Mouse (Mus musculus) intestine, postnatal 0 days (tissue): ENCODE results near the gene Cyp2d34. TPM values are rescaled to one million over a fixed set of nuclear protein-coding genes. Genes with fewer than 3 reads are reported as not detected.

Experiments
- ATAC-seq: fragments of 200-750 bp; cut with Nextera tagmentation; 2 replicates; pipeline ENCODE4 v1.8.0; 2017; ENCODE audit warnings: mild to moderate bottlenecking, moderate TSS enrichment, moderate library complexity
- H3K27ac ChIP-seq: fragments of 300-500 bp; sonication (generic); 2 replicates; pipeline ENCODE4 v1.5.1; 2014; ENCODE audit warnings: mild to moderate bottlenecking, low read depth, low read length, moderate library complexity
- H3K27me3 ChIP-seq: fragments of 300-500 bp; sonication (generic); replicated peaks from 2 replicates; pipeline ENCODE4 v1.6.1; 2014; ENCODE audit warnings: low read length, mixed read lengths; ENCODE audit not compliant: control insufficient read depth, insufficient read depth
- H3K36me3 ChIP-seq: fragments of 300-500 bp; sonication (generic); 2 replicates; pipeline ENCODE4 v1.6.1; 2014; ENCODE audit warnings: mild to moderate bottlenecking, moderate library complexity; ENCODE audit not compliant: control insufficient read depth, insufficient read depth
- H3K4me1 ChIP-seq: fragments of 300-500 bp; sonication (generic); replicated peaks from 2 replicates; pipeline ENCODE4 v1.6.1; 2014; ENCODE audit warnings: antibody characterized with exemption, low read length, mixed read lengths; ENCODE audit not compliant: control insufficient read depth, insufficient read depth
- H3K4me2 ChIP-seq: fragments of 300-500 bp; sonication (generic); replicated peaks from 2 replicates; pipeline ENCODE4 v1.6.1; 2014; ENCODE audit warnings: low read depth, mild to moderate bottlenecking, moderate library complexity
- H3K4me3 ChIP-seq: fragments of 300-500 bp; sonication (generic); 2 replicates; pipeline ENCODE4 v1.5.1; 2014; ENCODE audit warnings: low read depth, low read length
- H3K9ac ChIP-seq: fragments of 300-500 bp; sonication (generic); 2 replicates; pipeline ENCODE4 v1.6.1; 2014; ENCODE audit warnings: mild to moderate bottlenecking, low read depth, low read length
- H3K9me3 ChIP-seq: fragments of 300-500 bp; sonication (generic); 2 replicates; pipeline ENCODE4 v1.6.1; 2016; ENCODE audit warnings: mixed run types; ENCODE audit not compliant: control insufficient read depth
- CTCF ChIP-seq: sonication (generic); IDR thresholded peaks from 2 replicates; pipeline ENCODE4 v1.5.1; 2016; ENCODE audit warnings: low read depth, mild to moderate bottlenecking, control low read depth, antibody characterized with exemption, moderate library complexity
- WGBS: fragments of 180-500 bp; shearing (Covaris S2); extraction: QIAGEN DNeasy Blood & Tissue Kit; methylation state at CpG from one replicate; pipeline ENCODE4 v1.1.7; 2014; 5-methylcytosine and 5-hydroxymethylcytosine counted together
- polyA plus RNA-seq: library from polyadenylated mRNA; unstranded; fragments of >200 nt; fragmentation: Nextera tagmentation; extraction: Ambion mirVana; gene quantifications from 2 replicates; pipeline ENCODE4 v1.2.1, GENCODE M21; 2015

Cyp2d34 gene
- polyA plus RNA-seq: 0.22 and 0.30 TPM in 2 replicates

DNA sequence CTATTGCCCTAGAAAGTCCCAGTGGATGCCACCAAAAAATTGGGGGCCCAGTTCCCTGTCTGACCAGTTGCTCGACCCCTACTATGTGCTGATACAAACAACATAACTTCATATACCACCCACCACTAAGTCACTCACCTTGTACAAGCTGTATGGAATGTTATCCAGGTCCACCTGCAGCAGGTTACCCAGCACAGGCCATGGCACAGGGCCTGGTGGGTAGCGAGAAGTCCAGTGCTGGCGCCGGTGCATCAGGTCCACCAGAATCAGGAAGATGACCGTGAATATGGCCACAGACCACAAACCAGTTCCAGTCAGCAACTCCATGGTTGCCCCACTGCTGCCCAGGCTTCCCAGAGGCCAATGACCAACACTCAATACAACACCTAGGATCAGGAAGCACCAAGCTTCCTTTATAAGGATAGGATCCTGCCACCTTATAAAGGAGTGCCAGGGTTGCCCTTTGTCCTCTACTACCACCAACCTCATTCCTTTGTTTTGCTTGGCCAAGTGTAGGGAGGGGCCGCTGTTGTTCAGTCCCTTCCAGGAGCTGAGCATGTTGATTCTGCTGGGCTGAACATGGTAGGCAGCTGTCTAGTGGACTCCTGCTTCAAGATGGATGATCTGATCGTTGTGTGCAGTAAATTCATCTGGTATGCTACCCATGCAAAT, at the start of gene Cyp2d34:
TSS of gene Cyp2d34 (minus strand) at position 416 of the 672 bp plus-strand sequence.
- H3K9ac ChIP-seq: no peak within 1 kb of the TSS
- peaks cover 7% of the 10 kb centered on the region; the same call in 1 of the 2 replicates for H3K4me1 ChIP-seq
- no peak within 1 kb of the TSS for H3K4me3 ChIP-seq
- H3K4me2 ChIP-seq: no peak within 1 kb of the TSS
- H3K36me3 ChIP-seq: no peaks in the 10 kb centered on the region
- no peak within 1 kb of the TSS for H3K27ac ChIP-seq
- H3K27me3 ChIP-seq: no peaks in the 10 kb centered on the region; the same call in 1 of the 2 replicates
- no peak for TF ChIP-seq CTCF
- H3K9me3 ChIP-seq: no peaks in the 10 kb centered on the region
- peak; percentile 62; the same call in 1 of the 2 replicates for ATAC-seq
- 87% methylated on average over 7 of the region's 7 CpGs for WGBS

DNA sequence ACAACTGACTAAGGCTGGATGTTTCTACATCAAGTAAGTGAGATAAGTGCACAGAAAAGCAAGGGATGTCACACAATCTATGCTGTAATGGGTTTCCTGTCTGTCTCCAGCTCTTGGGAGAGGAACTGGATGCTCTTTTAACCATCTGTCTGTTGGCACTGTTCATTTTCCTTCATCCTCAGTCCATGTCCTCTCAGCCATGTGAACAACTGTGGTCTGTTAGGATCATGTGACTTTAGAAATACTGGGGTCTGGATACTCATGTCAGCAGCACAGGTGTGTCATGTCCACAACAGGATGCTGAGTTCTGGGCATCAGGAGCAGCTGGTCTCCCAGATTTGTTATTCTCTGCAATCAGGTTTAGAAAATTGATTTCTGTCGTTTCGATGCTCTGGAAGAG, 35.6 kb upstream of the Cyp2d34 start:
- H3K9ac ChIP-seq: no peak overlapping the region
- ATAC-seq: no peak
- no peak overlapping the region for H3K27ac ChIP-seq
- no peaks in the 10 kb centered on the region for H3K4me1 ChIP-seq
- WGBS: 73% methylated on average over 2 of the region's 2 CpGs
- H3K36me3 ChIP-seq: no peaks in the 10 kb centered on the region
- no peaks in the 10 kb centered on the region for H3K9me3 ChIP-seq
- H3K27me3 ChIP-seq: peaks cover 19% of the 10 kb centered on the region; the same call in 1 of the 2 replicates
- no peak overlapping the region for H3K4me2 ChIP-seq
- no peak for TF ChIP-seq CTCF
- no peak overlapping the region for H3K4me3 ChIP-seq

DNA sequence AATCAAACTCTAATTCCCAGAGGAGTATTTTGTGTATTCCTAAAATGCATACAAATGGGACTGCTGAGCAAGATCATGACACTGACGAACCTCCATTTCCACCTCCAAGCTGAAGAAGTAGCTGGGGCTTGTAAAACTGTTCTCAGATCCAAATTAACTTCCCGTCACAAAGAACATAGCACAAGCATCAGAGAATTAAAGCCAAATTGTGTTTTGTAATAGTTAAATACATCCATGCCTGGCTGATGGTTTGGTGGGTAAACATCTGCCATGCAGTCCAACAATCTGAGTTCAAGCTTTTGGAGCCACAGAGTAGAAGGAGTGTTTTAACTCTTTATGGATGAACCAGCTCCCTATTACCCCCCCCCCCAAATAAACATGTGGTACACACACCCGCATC, 23.6 kb upstream of the Cyp2d34 start:
- ATAC-seq: no peak
- TF ChIP-seq CTCF: no peak
- WGBS: 81% methylated on average over 3 of the region's 3 CpGs

DNA sequence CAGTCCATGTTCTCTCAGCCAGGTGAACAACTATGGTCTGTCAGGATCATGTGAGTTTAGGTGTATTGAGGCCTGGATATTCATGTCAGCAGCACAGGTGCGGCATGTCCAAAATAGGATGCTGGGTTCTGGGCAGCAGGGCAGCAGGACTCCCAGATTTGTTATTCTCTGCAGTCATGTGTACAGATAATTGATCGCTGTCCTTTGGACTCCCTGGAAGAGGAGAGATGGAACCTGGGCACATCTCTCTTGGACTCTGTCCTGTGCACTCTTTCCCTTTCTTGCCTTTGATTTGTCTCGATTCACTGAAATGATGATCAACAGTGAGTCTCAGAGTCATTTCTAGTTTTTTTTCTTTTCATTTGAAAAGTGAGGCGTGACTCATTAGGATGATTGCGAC, 23.0 kb upstream of the Cyp2d34 start:
- H3K4me2 ChIP-seq: no peak overlapping the region
- TF ChIP-seq CTCF: no peak
- 94% methylated on average over 5 of the region's 5 CpGs for WGBS
- no peaks in the 10 kb centered on the region for H3K9me3 ChIP-seq
- no peak overlapping the region for H3K9ac ChIP-seq
- H3K27me3 ChIP-seq: no peaks in the 10 kb centered on the region
- H3K27ac ChIP-seq: no peak overlapping the region
- H3K4me1 ChIP-seq: no peaks in the 10 kb centered on the region
- no peak overlapping the region for H3K4me3 ChIP-seq
- no peaks in the 10 kb centered on the region for H3K36me3 ChIP-seq
- no peak for ATAC-seq

More for the DNA sequence above, 23.6 kb upstream of the Cyp2d34 start:
- no peak overlapping the region for H3K9ac ChIP-seq
- H3K4me3 ChIP-seq: no peak overlapping the region
- no peaks in the 10 kb centered on the region for H3K27me3 ChIP-seq
- no peak overlapping the region for H3K27ac ChIP-seq
- no peaks in the 10 kb centered on the region for H3K9me3 ChIP-seq
- H3K4me1 ChIP-seq: no peaks in the 10 kb centered on the region
- H3K36me3 ChIP-seq: no peaks in the 10 kb centered on the region
- no peak overlapping the region for H3K4me2 ChIP-seq

DNA sequence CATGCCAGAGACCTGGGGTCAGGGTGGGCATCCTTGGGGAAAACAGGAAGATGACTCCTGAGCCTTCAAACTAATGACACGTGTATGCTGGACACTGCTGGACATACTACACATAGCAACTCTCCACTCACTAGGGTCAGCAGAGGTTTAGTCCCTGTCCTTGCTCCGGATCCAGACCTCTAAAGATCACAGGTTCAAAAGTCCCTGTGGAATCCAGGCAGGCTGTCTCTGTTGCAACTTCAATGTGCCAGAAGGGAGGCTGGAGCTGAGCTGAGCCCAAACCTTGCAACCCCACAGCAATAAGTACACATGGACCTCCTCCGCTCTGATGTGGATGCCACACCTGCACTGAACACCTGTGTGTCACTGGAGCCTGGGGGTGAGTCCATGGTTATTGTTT, 22.0 kb upstream of the Cyp2d34 start:
- Histone ChIP-seq H3K27ac (no peak overlapping the region), H3K4me3 (no peak overlapping the region), H3K4me1 (no peaks in the 10 kb centered on the region), H3K27me3 (no peaks in the 10 kb centered on the region), H3K4me2 (no peak overlapping the region), H3K9ac (no peak overlapping the region), H3K36me3 (no peaks in the 10 kb centered on the region), H3K9me3 (no peaks in the 10 kb centered on the region)
- no peak for TF ChIP-seq CTCF
- WGBS: 77% methylated on average over 3 of the region's 3 CpGs
- ATAC-seq: peak; percentile 10; the same call in 1 of the 2 replicates

DNA sequence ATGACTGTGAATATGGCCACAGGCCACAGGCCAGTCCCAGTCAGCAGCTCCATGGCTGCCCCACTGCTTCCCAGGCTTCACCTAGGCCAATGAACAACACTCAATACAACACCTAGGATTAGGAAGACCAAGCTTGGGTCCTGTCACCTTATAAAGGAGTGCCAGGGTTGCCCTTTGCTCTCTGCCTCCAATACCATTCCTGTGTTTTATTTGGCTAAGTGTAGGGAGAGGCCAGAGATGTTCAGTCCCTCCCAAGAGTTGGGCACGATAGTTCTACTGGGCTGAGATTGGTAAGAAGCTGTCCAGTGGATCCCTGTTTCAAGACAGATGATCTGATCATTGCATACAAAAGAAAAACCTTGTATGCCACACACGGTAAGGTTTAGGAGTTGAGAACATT, 21.2 kb upstream of the Cyp2d34 start:
- Histone ChIP-seq H3K4me3 (no peak overlapping the region), H3K4me1 (no peaks in the 10 kb centered on the region), H3K27ac (no peak overlapping the region), H3K27me3 (no peaks in the 10 kb centered on the region), H3K4me2 (no peak overlapping the region), H3K9me3 (no peaks in the 10 kb centered on the region), H3K9ac (no peak overlapping the region), H3K36me3 (no peaks in the 10 kb centered on the region)
- no peak for TF ChIP-seq CTCF
- ATAC-seq: no peak
- WGBS: 63% methylated on average over 2 of the region's 2 CpGs

DNA sequence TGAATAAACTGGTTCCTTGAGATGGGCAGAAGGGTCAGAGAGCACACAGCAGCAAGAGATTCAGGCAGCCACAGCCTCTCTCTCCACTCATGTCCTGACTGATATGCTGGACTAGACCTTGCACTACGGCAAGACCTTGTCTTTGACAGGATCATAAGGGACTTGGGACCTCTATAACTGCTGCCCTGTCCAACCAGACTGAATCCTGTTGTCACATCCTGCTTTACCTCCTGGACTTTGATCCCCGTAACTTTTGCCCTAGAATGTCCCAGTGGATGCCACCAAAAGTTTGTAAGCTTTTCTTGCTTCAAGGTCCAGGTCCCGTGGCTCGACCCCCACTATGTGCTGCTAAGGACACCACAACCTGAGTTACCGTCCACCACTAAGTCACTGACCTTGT, 20.6 kb upstream of the Cyp2d34 start:
- WGBS: 79% methylated on average over 5 of the region's 5 CpGs
- no peak overlapping the region for H3K4me3 ChIP-seq
- no peaks in the 10 kb centered on the region for H3K27me3 ChIP-seq
- H3K9ac ChIP-seq: no peak overlapping the region
- no peaks in the 10 kb centered on the region for H3K9me3 ChIP-seq
- H3K36me3 ChIP-seq: no peaks in the 10 kb centered on the region
- ATAC-seq: peak; percentile 53; the same call in 1 of the 2 replicates
- H3K4me1 ChIP-seq: no peaks in the 10 kb centered on the region
- no peak for TF ChIP-seq CTCF
- no peak overlapping the region for H3K4me2 ChIP-seq
- no peak overlapping the region for H3K27ac ChIP-seq
